Mouse (Mus musculus) ES-Bruce4 (cell line): ENCODE results near the gene Arhgef26. TPM values are rescaled to one million over a fixed set of nuclear protein-coding genes. Genes with fewer than 3 reads are reported as not detected.

Experiments used
- H3K27ac ChIP-seq: 2 replicates; pipeline ENCODE4 v1.5.1; 2012; ENCODE audit warnings: low read length, inconsistent platforms; ENCODE audit not compliant: insufficient read depth
- H3K27me3 ChIP-seq: 2 replicates; pipeline ENCODE4 v1.6.1; 2012; ENCODE audit warnings: mild to moderate bottlenecking, low read length, inconsistent platforms; ENCODE audit not compliant: control insufficient read depth, poor library complexity, insufficient read depth, severe bottlenecking
- H3K36me3 ChIP-seq: 2 replicates; pipeline ENCODE4 v1.6.1; 2012; ENCODE audit warnings: inconsistent platforms, mild to moderate bottlenecking, low read length, moderate library complexity; ENCODE audit not compliant: control insufficient read depth, poor library complexity, insufficient read depth, severe bottlenecking
- H3K4me1 ChIP-seq: one replicate; pipeline ENCODE4 v1.8.1; 2011; ENCODE audit warnings: low read length; ENCODE audit not compliant: control insufficient read depth, insufficient read depth
- H3K4me3 ChIP-seq: 2 replicates; pipeline ENCODE4 v1.5.1; 2011; ENCODE audit warnings: low read depth, mild to moderate bottlenecking, low read length
- H3K9ac ChIP-seq: 2 replicates; pipeline ENCODE4 v1.6.1; 2012; ENCODE audit warnings: low read depth, mild to moderate bottlenecking, inconsistent platforms; ENCODE audit not compliant: poor library complexity, severe bottlenecking
- H3K9me3 ChIP-seq: replicated peaks from 2 replicates; pipeline ENCODE4 v1.6.1; 2012; ENCODE audit warnings: mild to moderate bottlenecking, low read length, inconsistent platforms; ENCODE audit not compliant: control insufficient read depth, poor library complexity, insufficient read depth, severe bottlenecking
- CTCF ChIP-seq: IDR thresholded peaks from one replicate; pipeline ENCODE4 v1.8.1; 2011; ENCODE audit warnings: low read depth, low read length
- EP300 ChIP-seq: IDR thresholded peaks from 2 replicates; pipeline ENCODE4 v1.6.1; 2011; ENCODE audit warnings: low read depth, low read length; ENCODE audit not compliant: insufficient read depth
- POLR2A ChIP-seq: IDR thresholded peaks from one replicate; pipeline ENCODE4 v1.8.1; 2011; ENCODE audit warnings: low read length; ENCODE audit not compliant: insufficient read depth
- polyA plus RNA-seq: library from polyadenylated mRNA; stranded (reverse); fragments of >200 nt; gene quantifications from 2 replicates; pipeline ENCODE4 v1.2.4, GENCODE M21; 2011; ENCODE audit warnings: low read depth; ENCODE audit not compliant: missing spikeins, insufficient read depth, insufficient read length

Gene Arhgef26
- polyA plus RNA-seq, 1 experiment: 11.9 TPM

- no peaks in the 10 kb centered on the region for H3K9me3 ChIP-seq
- H3K27me3 ChIP-seq: no peaks in the 10 kb centered on the region
- no peak for TF ChIP-seq EP300
- TF ChIP-seq POLR2A: no peak
- TF ChIP-seq CTCF: no peak
- no peaks in the 10 kb centered on the region for H3K4me1 ChIP-seq
- H3K36me3 ChIP-seq: no peaks in the 10 kb centered on the region
- no peak overlapping the region for H3K27ac ChIP-seq
- H3K4me3 ChIP-seq: no peak overlapping the region
- H3K9ac ChIP-seq: no peak overlapping the region
Measured at GRCm38 (mm10) chr3:62402466-62402865, 64.3 kb downstream of the Arhgef26 start.

- 0 out of 2 replicates have a peak, but pooled peaks cover 2% of the 10 kb centered on the region for H3K9me3 ChIP-seq
- no peak overlapping the region for H3K4me3 ChIP-seq
- no peak for TF ChIP-seq EP300
- TF ChIP-seq POLR2A: no peak
- TF ChIP-seq CTCF: no peak
- H3K36me3 ChIP-seq: no peaks in the 10 kb centered on the region
- no peak overlapping the region for H3K27ac ChIP-seq
- H3K9ac ChIP-seq: no peak overlapping the region
- H3K4me1 ChIP-seq: no peaks in the 10 kb centered on the region
- H3K27me3 ChIP-seq: no peaks in the 10 kb centered on the region
Measured at GRCm38 (mm10) chr3:62404477-62405246, 66.5 kb downstream of the Arhgef26 start.

- Histone ChIP-seq H3K36me3 (no peaks in the 10 kb centered on the region), H3K9me3 (0 out of 2 replicates have a peak, but pooled peaks cover 2% of the 10 kb centered on the region), H3K27ac (no peak overlapping the region), H3K27me3 (no peaks in the 10 kb centered on the region), H3K4me1 (no peaks in the 10 kb centered on the region), H3K4me3 (no peak overlapping the region), H3K9ac (no peak overlapping the region)
- no peak for TF ChIP-seq EP300
- no peak for TF ChIP-seq CTCF
Measured at GRCm38 (mm10) chr3:62409555-62410182, 71.5 kb downstream of the Arhgef26 start.

GRCm38 (mm10) chr3:62410491-62410890, 72.3 kb downstream of the Arhgef26 start:
- H3K27me3 ChIP-seq: no peaks in the 10 kb centered on the region
- H3K27ac ChIP-seq: no peak overlapping the region
- no peak overlapping the region for H3K4me3 ChIP-seq
- TF ChIP-seq CTCF (no peak), EP300 (no peak), POLR2A (no peak)
- H3K9me3 ChIP-seq: 0 out of 2 replicates have a peak, but pooled peaks cover 2% of the 10 kb centered on the region
- H3K4me1 ChIP-seq: no peaks in the 10 kb centered on the region
- H3K9ac ChIP-seq: no peak overlapping the region
- H3K36me3 ChIP-seq: no peaks in the 10 kb centered on the region

GRCm38 (mm10) chr3:62412704-62413103, 74.6 kb downstream of the Arhgef26 start:
- Histone ChIP-seq H3K4me1 (no peaks in the 10 kb centered on the region), H3K4me3 (no peak overlapping the region), H3K9ac (no peak overlapping the region), H3K36me3 (no peaks in the 10 kb centered on the region), H3K9me3 (0 out of 2 replicates have a peak, but pooled peaks cover 2% of the 10 kb centered on the region), H3K27ac (no peak overlapping the region), H3K27me3 (no peaks in the 10 kb centered on the region)
- TF ChIP-seq CTCF (no peak), EP300 (no peak), POLR2A (no peak)

- TF ChIP-seq EP300 (no peak), POLR2A (no peak), CTCF (no peak)
- H3K36me3 ChIP-seq: no peaks in the 10 kb centered on the region
- H3K4me1 ChIP-seq: no peaks in the 10 kb centered on the region
- no peak overlapping the region for H3K27ac ChIP-seq
- no peak overlapping the region for H3K9ac ChIP-seq
- no peaks in the 10 kb centered on the region for H3K9me3 ChIP-seq
- no peaks in the 10 kb centered on the region for H3K27me3 ChIP-seq
- H3K4me3 ChIP-seq: no peak overlapping the region
Measured at GRCm38 (mm10) chr3:62414926-62415325, 76.8 kb downstream of the Arhgef26 start.
